Mouse (Mus musculus): Measurements from ENCODE around the gene Iqub. TPM values are rescaled to one million over a fixed set of nuclear protein-coding genes. Genes with fewer than 3 reads are reported as not detected.

The Iqub gene
- polyA plus RNA-seq, 1 experiment from 2014 or later = 2.0 TPM

GRCm38 (mm10) chr6:24540106-24540505 is 25.2 kb upstream of the Iqub start:
- no peak overlapping the region for H3K27ac ChIP-seq (ENCODE audit: low read depth, low read length)
- no peaks in the 10 kb centered on the region for H3K9me3 ChIP-seq (replicated peaks; ENCODE audit: control insufficient read depth, low read length)
- no peaks in the 10 kb centered on the region for H3K4me1 ChIP-seq (ENCODE audit: control insufficient read depth, insufficient read depth, low read length)
- H3K27me3 ChIP-seq (replicated peaks; ENCODE audit: control insufficient read depth, insufficient read depth, low read length) = no peaks in the 10 kb centered on the region
- no peaks in the 10 kb centered on the region for H3K36me3 ChIP-seq (ENCODE audit: control insufficient read depth, insufficient read depth, low read length)
- no peak overlapping the region for H3K4me3 ChIP-seq (ENCODE audit: low read depth, low read length)
- ATAC-seq = no peak
- WGBS = 82% methylated on average over 4 of the region's 4 CpGs
- H3K9ac ChIP-seq (ENCODE audit: low read length) = no peak overlapping the region
- DNase-seq (ENCODE audit: low spot score) = no peak
- no peak overlapping the region for H3K4me2 ChIP-seq (ENCODE audit: low read length)

GRCm38 (mm10) chr6:24538435-24538834 is 23.6 kb upstream of the Iqub start:
- Histone ChIP-seq H3K9ac (ENCODE audit: low read length) (no peak overlapping the region), H3K27me3 (replicated peaks; ENCODE audit: control insufficient read depth, insufficient read depth, low read length) (no peaks in the 10 kb centered on the region), H3K9me3 (replicated peaks; ENCODE audit: control insufficient read depth, low read length) (no peaks in the 10 kb centered on the region), H3K36me3 (ENCODE audit: control insufficient read depth, insufficient read depth, low read length) (no peaks in the 10 kb centered on the region), H3K27ac (ENCODE audit: low read depth, low read length) (no peak overlapping the region), H3K4me3 (ENCODE audit: low read depth, low read length) (no peak overlapping the region), H3K4me2 (ENCODE audit: low read length) (no peak overlapping the region), H3K4me1 (ENCODE audit: control insufficient read depth, insufficient read depth, low read length) (no peaks in the 10 kb centered on the region)
- 82% methylated on average over 3 of the region's 3 CpGs for WGBS
- 0 out of 2 replicates have a peak, but pooled peaks have one; percentile 12 for ATAC-seq
- peak; percentile 23 for DNase-seq (ENCODE audit: low spot score)

GRCm38 (mm10) chr6:24532804-24533203 is 17.9 kb upstream of the Iqub start:
- Histone ChIP-seq H3K36me3 (ENCODE audit: control insufficient read depth, insufficient read depth, low read length) (no peaks in the 10 kb centered on the region), H3K4me3 (ENCODE audit: low read depth, low read length) (no peak overlapping the region), H3K9ac (ENCODE audit: low read length) (no peak overlapping the region), H3K27me3 (replicated peaks; ENCODE audit: control insufficient read depth, insufficient read depth, low read length) (no peaks in the 10 kb centered on the region), H3K4me2 (ENCODE audit: low read length) (no peak overlapping the region), H3K4me1 (ENCODE audit: control insufficient read depth, insufficient read depth, low read length) (peaks cover 4% of the 10 kb centered on the region; the same call in 1 of the 2 replicates), H3K9me3 (replicated peaks; ENCODE audit: control insufficient read depth, low read length) (no peaks in the 10 kb centered on the region), H3K27ac (ENCODE audit: low read depth, low read length) (no peak overlapping the region)
- no peak for ATAC-seq
- 89% methylated on average over 3 of the region's 3 CpGs for WGBS
- no peak for DNase-seq (ENCODE audit: low spot score)

- H3K27me3 ChIP-seq (replicated peaks; ENCODE audit: control insufficient read depth, insufficient read depth, low read length) = no peaks in the 10 kb centered on the region
- H3K9me3 ChIP-seq (replicated peaks; ENCODE audit: control insufficient read depth, low read length) = no peaks in the 10 kb centered on the region
- no peaks in the 10 kb centered on the region for H3K36me3 ChIP-seq (ENCODE audit: control insufficient read depth, insufficient read depth, low read length)
- DNase-seq (ENCODE audit: low spot score) (no peak), ATAC-seq (no peak)
- WGBS = 62% methylated on average over 11 of the region's 11 CpGs
- H3K4me1 ChIP-seq (ENCODE audit: control insufficient read depth, insufficient read depth, low read length) = peaks cover 4% of the 10 kb centered on the region; the same call in 1 of the 2 replicates
- no peak overlapping the region for H3K4me3 ChIP-seq (ENCODE audit: low read depth, low read length)
- no peak overlapping the region for H3K9ac ChIP-seq (ENCODE audit: low read length)
- no peak overlapping the region for H3K27ac ChIP-seq (ENCODE audit: low read depth, low read length)
- peak overlapping the region; percentile 40 for H3K4me2 ChIP-seq (ENCODE audit: low read length)
These were observed 16.0 kb upstream of the Iqub start for GRCm38 (mm10) chr6:24530711-24531420.

- Histone ChIP-seq H3K9ac (ENCODE audit: low read length) (no peak overlapping the region), H3K27ac (ENCODE audit: low read depth, low read length) (no peak overlapping the region), H3K27me3 (replicated peaks; ENCODE audit: control insufficient read depth, insufficient read depth, low read length) (no peaks in the 10 kb centered on the region), H3K9me3 (replicated peaks; ENCODE audit: control insufficient read depth, low read length) (no peaks in the 10 kb centered on the region), H3K4me3 (ENCODE audit: low read depth, low read length) (no peak overlapping the region), H3K36me3 (ENCODE audit: control insufficient read depth, insufficient read depth, low read length) (no peaks in the 10 kb centered on the region), H3K4me1 (ENCODE audit: control insufficient read depth, insufficient read depth, low read length) (peaks cover 4% of the 10 kb centered on the region; the same call in 1 of the 2 replicates), H3K4me2 (ENCODE audit: low read length) (peak overlapping the region; percentile 40)
- DNase-seq (ENCODE audit: low spot score) (peak; percentile 76), ATAC-seq (no peak)
- WGBS = 30% methylated on average over 4 of the region's 4 CpGs
These were observed 15.3 kb upstream of the Iqub start for GRCm38 (mm10) chr6:24530166-24530565.

- Histone ChIP-seq H3K4me1 (ENCODE audit: control insufficient read depth, insufficient read depth, low read length) (peaks cover 4% of the 10 kb centered on the region; the same call in 1 of the 2 replicates), H3K9ac (ENCODE audit: low read length) (peak within 1 kb of the TSS; percentile 77), H3K9me3 (replicated peaks; ENCODE audit: control insufficient read depth, low read length) (no peaks in the 10 kb centered on the region), H3K4me2 (ENCODE audit: low read length) (peak within 1 kb of the TSS; percentile 63), H3K27ac (ENCODE audit: low read depth, low read length) (no peak within 1 kb of the TSS), H3K36me3 (ENCODE audit: control insufficient read depth, insufficient read depth, low read length) (peaks cover 8% of the 10 kb centered on the region; the same call in 1 of the 2 replicates), H3K27me3 (replicated peaks; ENCODE audit: control insufficient read depth, insufficient read depth, low read length) (no peaks in the 10 kb centered on the region), H3K4me3 (ENCODE audit: low read depth, low read length) (peak within 1 kb of the TSS; percentile 77)
- DNase-seq (ENCODE audit: low spot score) (no peak), ATAC-seq (no peak)
- 47% methylated on average over 2 of the region's 2 CpGs for WGBS
These were observed 13.1 kb upstream of the Iqub start, which contains the start of gene Asb15 for GRCm38 (mm10) chr6:24528064-24528243. Asb15 (plus strand) TSS chr6:24528144.

GRCm38 (mm10) chr6:24527155-24528063 is 12.5 kb upstream of the Iqub start, which contains the start of gene Ndufa5:
Ndufa5 (minus strand) TSS chr6:24528013.
- Histone ChIP-seq H3K4me1 (ENCODE audit: control insufficient read depth, insufficient read depth, low read length) (peaks cover 4% of the 10 kb centered on the region; the same call in 1 of the 2 replicates), H3K27me3 (replicated peaks; ENCODE audit: control insufficient read depth, insufficient read depth, low read length) (no peaks in the 10 kb centered on the region), H3K9ac (ENCODE audit: low read length) (peak within 1 kb of the TSS; percentile 77), H3K36me3 (ENCODE audit: control insufficient read depth, insufficient read depth, low read length) (peaks cover 10% of the 10 kb centered on the region; the same call in 1 of the 2 replicates), H3K27ac (ENCODE audit: low read depth, low read length) (no peak within 1 kb of the TSS), H3K4me2 (ENCODE audit: low read length) (peak within 1 kb of the TSS; percentile 63), H3K9me3 (replicated peaks; ENCODE audit: control insufficient read depth, low read length) (no peaks in the 10 kb centered on the region), H3K4me3 (ENCODE audit: low read depth, low read length) (peak within 1 kb of the TSS; percentile 77)
- DNase-seq (ENCODE audit: low spot score) (peak; percentile 99), ATAC-seq (peak; percentile 97)
- WGBS = under 1% methylated on average over 53 of the region's 53 CpGs

GRCm38 (mm10) chr6:24525705-24526104 is 10.8 kb upstream of the Iqub start:
- H3K4me1 ChIP-seq (ENCODE audit: control insufficient read depth, insufficient read depth, low read length) = peaks cover 4% of the 10 kb centered on the region; the same call in 1 of the 2 replicates
- 94% methylated on average over 3 of the region's 3 CpGs for WGBS
- ATAC-seq (no peak), DNase-seq (ENCODE audit: low spot score) (no peak)
- H3K27me3 ChIP-seq (replicated peaks; ENCODE audit: control insufficient read depth, insufficient read depth, low read length) = no peaks in the 10 kb centered on the region
- no peaks in the 10 kb centered on the region for H3K9me3 ChIP-seq (replicated peaks; ENCODE audit: control insufficient read depth, low read length)
- no peak overlapping the region for H3K27ac ChIP-seq (ENCODE audit: low read depth, low read length)
- no peak overlapping the region; the same call in 1 of the 2 replicates for H3K4me2 ChIP-seq (ENCODE audit: low read length)
- peaks cover 27% of the 10 kb centered on the region; the same call in 1 of the 2 replicates for H3K36me3 ChIP-seq (ENCODE audit: control insufficient read depth, insufficient read depth, low read length)
- H3K4me3 ChIP-seq (ENCODE audit: low read depth, low read length) = no peak overlapping the region
- no peak overlapping the region for H3K9ac ChIP-seq (ENCODE audit: low read length)

All from forebrain, embryonic 14.5 days (tissue).